Mouse (Mus musculus): ENCODE data around the gene Pigq.

The Pigq gene

DNA sequence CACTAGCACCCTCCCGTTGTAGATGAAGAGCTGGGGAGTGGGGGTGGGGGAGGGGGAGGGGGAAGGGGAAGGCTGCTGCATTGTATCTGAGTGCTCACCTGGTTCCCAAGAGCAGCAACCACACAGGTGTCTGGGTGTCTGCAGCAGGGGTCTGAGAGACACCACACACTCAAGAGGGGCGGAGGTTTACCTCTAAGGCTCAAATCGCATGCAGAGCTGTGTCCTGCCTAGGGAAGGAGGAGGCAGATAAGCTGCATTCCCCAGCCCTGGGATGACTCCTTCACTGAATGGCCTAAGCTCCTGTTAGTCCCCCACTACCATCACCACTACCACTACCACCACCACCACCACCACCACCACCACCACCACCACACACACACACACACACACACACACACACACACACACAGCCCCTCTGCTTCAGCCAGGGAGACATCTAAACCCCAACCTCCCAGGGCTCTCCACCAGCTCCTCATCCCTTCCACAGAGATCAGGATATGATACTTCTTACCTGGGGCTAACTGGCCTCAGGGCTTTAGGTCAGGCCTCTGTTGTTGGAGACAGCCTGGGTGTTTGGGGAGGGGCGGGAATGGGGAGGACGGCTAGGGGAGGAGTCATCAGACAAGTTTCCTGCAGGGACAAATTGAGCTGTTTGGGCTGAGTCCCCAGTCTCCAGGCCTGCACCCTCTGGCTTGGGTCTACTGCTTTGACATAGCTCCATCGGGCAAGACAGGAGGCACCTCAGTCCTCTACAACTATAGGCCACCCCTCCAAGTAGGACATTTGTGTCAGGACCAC lies at the start of gene Pigq, which contains the start of gene Nhlrc4:
Gene Pigq, minus strand, starts transcription at position 571 of the 798 bp plus-strand sequence.
Gene Nhlrc4, minus strand, starts transcription at position 596 of the 798 bp plus-strand sequence.
- DNase-seq (ENCODE audit: low spot score) = no peak

DNA sequence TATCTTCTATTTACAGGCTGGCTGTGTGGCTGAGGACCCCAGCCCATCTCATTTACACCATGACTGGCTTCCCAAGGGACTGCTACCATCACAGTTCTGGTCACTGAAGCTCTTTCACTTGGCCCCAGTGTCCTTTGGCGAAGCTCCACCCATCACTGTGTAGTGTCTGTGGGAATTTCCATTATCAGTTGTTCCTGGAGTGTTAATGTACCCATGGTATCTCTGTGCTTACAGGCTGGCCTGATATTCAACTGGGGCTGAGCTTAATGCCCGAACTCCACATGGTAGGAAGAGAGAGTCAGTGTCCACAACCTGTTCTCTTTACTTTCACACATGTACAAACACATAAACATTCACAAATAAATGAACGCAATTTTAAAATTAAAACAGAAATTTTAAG lies 48.8 kb upstream of the Pigq start:
- DNase-seq (ENCODE audit: low spot score) = peak; percentile 48

DNA sequence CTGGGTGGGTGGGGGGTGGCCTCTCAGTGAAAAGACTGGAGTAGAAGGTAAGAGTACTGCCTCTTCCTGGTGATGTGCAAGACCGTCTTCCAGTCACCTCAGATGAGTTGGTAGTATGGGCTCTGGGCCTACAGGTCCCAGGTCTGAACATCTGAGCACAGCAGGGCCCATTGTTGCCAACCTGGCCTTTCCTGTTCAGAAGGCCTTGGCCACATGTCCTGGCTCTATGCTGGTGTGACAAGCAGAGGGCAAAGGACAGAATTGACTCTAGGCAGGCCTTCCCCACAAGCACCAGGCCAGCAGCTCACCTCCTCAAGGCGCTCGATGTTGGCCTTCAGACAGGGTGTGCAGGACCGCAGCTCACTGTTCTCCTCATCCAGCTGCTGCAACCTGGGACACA lies 47.5 kb upstream of the Pigq start:
- DNase-seq (ENCODE audit: low spot score) = no peak

DNA sequence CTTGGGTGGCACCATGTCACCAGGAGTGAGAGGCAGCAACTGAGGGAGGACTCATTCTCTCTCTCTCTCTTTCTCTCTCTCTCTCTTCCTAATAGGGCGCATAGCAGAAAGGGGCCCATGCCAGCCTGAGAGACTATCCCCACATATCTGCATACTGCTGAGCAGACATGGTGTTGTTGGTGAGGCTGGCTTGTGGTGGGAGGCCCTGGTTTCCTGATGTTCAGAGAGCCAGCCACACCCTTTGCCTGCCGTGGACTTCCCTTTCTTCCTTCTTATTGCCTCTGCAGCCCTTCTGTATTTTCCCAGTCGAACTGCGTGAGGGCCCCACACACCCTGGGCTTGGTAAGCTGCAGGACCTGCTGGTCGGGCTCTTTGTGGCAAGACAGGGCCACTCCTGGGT lies 45.6 kb upstream of the Pigq start:
- DNase-seq (ENCODE audit: low spot score) = no peak

DNA sequence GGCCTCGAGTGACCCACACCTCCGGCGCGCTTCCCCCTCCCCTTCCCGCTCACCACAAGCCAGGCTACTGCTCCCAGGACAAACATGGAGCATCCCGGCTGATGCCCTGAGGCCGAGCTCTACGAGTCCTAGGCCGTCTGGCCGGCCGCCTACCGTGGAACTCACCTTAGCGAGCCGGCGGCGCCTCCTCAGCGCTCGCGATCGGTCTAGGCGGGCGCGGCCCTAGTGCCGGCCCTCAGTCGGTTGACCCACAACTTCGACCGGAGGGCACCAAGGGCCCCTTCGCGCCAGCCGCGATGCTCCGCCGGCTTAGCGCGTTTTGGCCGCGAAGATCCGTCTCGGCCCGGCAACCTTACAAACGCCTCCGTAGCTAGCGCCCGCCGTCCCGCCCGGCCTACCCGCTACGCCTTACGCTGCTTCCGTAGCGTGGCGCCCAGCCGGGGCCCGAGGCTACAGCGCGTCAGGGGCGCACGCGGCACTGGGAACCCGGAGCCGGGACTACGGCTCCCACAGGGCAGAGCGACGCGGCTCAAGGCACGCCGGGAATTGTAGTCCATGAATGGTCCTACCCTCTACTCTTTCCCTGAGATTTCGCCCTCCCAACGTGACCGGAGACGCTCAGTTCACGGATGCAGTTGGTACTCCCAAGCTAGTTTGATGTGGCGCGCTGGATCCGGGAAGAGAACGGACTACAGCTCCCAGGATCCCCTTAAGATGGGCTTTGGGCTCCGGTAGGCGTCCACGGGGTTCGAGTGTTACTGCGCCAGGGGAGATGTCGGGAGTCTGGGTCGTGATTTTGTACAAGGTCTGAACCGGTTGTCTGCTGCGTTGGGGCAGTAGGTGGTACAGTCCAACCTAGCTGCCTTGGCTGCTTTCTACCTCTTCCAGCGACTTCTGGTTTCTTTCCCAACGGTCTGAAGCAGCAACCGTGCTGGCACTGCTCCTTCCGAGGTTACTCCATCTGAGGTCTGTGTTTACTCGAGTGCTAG lies 40.9 kb upstream of the Pigq start, which contains the start of gene Capn15:
Gene Capn15, minus strand, starts transcription at position 491 of the 989 bp plus-strand sequence.
- peak; percentile 81 for DNase-seq (ENCODE audit: low spot score)

DNA sequence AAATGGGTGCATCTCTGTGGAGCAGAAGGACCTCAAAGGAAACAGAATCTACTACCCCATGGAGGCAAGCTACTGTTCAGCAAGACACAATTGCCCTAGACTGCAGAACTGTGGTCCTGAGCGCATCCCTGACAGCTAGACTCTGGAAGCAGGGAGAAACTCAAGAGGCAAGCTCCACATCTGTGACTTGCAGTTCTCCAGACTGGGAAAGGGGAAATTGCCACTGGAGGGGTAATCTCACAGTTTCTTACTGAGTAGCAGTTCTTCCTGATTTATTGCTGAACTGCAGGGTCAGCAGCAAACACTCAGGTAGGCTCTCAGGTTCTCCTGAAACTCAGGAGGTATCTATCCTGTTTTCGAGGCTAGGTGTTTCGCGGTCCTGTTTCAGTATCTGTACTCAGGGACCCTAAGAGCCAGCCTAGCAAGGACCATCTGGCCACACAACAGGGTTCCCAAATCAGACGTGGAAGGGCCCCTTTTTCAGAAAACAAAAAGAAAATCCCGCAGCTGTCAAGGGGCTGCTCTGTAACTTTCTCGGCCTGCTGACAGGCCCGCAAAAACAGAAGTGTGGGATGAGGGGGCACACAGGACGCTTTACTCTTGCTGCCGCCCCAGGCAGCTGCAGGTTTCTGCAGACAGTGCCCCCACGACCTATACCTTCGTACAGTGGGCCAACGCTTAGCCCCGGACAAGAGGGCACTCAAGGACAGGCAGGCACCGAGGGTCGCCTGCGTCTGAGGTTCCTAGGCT lies 40.0 kb upstream of the Pigq start:
- no peak for DNase-seq (ENCODE audit: low spot score)

DNA sequence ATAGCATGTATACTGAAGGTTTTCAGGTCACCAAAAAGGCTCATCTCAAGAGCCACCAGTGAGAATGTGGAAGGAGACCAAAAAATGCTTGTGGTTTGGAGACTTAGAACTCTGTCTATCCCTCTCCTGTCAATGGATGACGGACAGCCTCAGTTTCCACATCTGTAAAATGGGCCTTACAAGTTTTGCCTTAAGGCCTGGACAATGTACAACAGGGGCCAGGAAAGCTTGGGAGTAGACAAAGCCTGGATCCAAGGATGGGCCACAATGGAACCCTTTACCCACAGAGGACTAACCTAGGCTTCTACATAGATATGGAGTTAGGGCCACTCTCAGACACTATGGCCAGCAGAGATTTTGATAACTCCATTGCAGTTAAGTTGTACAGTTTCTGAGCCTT lies 39.3 kb upstream of the Pigq start:
- DNase-seq (ENCODE audit: low spot score) = no peak

DNA sequence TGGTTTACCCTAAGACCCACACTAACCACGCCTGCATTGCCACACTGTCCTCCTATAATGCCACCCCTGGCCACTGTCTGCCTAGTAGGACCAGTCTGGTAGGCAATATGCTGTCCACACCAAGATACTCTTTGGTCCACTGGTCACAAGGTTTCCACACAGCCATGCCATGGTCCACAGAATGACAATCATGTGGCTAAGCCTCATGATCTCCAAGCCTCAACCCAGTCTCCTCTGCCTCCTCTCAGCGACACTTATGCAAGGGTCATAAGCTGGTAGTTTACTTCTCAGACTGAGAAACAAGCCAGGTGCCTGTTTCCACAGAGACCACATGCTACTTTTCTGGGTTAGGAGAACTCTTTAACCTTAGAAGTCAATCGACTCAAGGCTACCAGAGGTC lies 38.2 kb upstream of the Pigq start:
- no peak for DNase-seq (ENCODE audit: low spot score)

DNA sequence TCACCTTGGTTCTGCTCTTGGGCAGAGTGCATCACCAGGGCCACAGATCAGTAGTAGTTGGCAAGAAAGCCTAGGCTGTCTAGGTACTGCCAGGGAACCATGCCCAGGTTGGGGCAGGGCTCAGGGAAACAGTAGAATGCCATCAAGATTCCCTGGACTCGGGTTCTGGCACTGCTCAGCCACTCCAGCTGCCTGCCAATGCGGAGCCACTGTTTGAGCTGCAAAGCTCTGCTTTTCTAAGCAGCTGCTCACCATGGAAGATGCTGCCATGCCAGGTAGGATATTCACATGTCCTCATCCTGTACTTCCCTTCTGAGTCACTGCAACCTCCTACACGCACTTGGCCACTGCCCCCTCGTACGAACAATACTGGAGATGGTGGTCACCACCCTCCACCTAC lies 36.1 kb upstream of the Pigq start:
- DNase-seq (ENCODE audit: low spot score) = no peak

DNA sequence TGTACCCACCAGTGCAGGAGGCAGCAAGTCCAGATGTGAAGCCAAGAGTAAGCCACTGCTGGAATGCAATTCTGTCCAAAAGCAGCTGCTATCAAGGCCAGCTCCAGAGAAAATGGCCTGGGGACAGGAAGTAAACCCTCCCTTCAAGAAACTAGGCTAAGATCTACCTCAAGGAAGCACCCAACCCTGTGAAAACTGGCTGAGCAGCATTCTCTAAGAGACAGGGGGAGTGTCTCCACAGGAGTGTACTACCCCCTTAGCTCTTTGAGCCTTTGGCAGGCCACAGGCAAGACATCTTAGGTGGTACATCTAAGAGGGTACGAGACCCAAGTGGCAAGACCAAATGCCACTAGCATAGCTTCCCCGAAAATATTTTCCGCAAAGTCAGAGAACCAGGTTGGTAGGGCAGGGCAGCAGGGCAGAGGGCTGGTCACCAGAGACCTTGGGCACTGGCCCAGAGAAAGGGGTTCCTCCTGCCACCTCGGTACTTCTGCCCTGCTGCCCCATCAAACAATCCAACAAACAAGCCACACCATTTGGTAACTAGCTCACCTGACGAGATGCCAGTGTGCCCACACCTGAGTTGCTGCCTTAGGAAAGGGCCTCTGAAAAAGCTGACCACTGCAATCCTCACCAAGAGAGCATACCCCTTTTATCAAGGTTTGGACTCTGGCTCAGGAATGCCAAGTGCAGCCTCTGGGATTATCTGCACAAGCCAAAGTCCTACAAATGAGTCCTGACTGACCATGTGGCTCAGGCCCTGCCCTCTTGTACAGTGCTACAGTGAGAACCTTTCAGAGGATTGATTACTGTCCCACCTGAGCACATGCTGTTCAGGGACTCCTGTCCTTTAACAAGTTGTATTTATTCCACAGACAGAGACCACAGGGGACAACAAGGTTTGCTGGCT lies 35.3 kb upstream of the Pigq start:
- DNase-seq (ENCODE audit: low spot score) = no peak

DNA sequence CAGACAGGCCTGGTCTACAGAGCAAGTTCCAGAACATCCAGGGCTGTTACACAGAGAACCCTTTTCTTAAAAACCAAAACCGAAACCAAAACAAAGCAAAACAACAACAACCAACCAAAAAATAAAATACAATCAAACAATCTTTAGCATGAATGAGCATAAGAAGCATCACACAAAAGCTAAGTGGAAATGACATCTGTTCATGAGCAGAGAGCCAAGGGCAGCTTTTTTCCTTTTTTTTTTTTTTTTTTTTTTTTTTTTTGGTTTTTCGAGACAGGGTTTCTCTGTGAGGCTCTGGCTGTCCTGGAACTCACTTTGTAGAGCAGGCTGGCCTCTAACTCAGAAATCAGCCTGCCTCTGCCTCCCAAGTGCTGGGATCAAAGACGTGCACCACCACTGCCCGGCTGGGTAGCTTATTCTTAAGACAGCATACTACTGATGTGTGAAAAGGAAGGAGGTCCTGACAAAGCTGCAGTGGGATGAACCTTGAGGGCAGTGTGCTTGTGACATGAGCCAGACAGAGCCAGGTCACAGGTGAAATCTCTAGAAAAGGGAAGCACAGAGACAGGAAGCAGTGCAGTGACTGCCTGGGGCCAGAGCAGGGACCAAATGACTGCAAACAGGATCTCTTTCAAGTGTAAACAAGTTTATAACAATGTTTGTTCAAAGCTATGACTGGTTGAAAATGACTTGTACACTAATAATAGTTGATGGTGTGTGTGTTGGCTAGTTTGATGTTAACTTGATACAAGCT lies 26.4 kb upstream of the Pigq start:
- no peak for DNase-seq (ENCODE audit: low spot score)

DNA sequence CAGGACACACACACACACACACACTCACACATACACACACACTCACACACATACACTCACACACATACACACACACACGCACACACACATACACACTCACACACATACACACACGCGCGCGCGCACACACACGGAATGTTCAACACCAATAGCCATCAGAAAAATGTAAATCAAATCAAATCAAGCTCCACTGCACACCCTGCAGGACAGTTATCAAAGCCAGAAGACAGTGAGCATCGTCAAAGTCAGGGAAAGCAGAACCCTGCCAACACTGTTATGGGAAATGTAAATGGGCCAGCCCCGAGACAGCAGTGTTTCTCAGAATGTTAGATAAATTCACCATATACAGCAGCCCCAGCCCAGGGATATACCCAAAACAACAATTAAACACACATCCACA lies 25.7 kb upstream of the Pigq start:
- no peak for DNase-seq (ENCODE audit: low spot score)

DNA sequence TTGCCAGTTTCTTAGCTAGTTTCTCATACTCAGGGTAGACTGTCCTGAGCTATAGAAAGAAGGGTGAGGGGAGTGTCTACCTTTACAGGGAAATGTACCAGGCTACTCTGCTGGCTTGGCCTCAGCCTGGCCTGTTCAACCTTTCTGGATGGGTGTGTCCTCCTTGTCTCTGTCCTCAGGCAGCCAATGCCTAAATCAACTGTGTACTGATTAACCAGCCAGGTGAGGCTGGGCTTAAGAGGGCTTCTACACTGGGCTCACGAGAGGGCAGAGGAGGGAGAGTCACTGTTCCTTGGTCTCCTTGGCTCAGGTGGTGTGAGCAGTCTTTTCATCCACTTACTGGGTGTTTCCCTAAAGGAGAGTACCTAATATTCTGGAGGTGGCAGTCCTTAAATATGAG lies 23.4 kb upstream of the Pigq start:
- DNase-seq (ENCODE audit: low spot score) = no peak

DNA sequence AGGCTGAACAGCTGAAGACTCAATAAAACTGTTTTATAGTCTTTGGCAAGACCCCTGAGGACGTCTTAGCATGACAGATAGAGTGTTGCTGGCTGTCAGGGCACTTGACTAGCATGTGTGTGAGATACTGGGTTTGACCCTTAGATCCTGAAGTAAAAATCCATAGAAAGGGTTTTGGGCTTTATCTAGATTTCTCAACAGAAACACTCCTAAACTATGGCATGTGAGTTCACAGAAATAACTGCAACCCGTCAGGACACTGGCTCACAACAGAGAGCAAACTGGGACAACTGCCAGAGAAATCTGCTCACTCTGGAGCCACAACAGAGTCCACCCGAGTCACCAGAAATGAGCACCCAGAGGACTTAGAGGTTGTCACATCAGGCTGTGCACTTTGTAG lies 22.9 kb upstream of the Pigq start:
- no peak for DNase-seq (ENCODE audit: low spot score)

DNA sequence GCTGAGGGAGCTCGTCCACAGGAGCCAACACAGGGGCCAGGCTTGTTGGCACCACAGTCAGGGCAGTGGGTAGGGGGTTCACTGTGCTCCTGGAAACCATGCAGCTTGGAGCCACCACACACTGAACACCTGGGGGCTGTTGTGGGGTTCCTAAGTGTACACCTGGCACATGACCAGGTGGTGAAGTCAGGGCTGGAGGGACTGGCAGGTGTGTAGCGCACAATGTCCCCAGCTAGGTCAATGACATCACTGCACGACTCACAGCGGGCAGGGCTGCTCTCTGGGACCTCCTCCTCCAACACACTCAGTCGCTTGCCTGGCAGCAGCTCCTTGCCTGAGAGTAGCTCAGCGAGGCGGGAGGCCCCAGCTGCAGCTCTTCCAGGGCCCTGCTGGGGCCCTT lies 19.5 kb upstream of the Pigq start:
- DNase-seq (ENCODE audit: low spot score) = no peak

DNA sequence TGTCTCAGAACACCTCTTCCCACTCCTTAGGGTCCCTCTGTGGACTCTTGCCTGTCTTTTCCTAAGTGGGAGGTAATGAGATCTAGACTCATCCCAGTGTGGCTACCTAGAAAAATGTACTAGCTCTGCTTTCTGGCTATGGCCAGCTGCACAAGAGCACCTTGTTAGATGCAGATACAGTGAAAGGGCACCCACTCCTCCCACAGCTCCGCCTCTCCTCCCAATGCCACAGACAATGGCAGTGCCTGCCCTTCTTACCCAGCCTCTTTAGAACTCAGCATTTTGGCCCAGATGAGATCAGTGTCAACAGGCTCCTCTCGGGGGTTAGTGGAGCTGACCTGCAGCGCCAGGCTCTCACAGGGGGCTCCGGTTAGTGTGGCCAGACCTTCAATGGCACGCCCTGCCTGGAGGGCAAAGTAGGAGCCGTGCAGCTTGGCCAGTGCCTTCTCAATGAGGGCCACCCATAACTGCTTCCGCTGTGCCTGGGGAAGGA lies 17.7 kb upstream of the Pigq start:
- DNase-seq (ENCODE audit: low spot score) = no peak

DNA sequence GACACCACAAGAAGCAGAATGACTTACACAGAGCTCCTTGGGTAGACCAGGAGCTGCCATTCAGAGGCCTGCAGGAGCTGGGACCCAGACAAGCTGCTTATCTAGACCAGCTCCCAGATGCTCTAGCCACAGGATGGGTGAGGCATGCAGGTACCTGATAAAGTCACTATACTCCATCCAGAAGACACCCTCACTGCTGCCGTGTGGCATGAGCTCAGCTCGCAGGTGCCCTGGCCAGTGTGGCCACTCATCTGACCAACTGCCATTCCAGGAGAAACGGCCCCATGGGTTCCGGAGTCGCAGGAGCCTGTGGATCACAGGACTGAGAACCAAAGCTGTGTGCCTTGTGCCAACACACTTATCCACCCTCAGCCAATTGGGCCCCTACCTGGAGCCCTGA lies 16.8 kb upstream of the Pigq start:
- DNase-seq (ENCODE audit: low spot score) = peak; percentile 85

DNA sequence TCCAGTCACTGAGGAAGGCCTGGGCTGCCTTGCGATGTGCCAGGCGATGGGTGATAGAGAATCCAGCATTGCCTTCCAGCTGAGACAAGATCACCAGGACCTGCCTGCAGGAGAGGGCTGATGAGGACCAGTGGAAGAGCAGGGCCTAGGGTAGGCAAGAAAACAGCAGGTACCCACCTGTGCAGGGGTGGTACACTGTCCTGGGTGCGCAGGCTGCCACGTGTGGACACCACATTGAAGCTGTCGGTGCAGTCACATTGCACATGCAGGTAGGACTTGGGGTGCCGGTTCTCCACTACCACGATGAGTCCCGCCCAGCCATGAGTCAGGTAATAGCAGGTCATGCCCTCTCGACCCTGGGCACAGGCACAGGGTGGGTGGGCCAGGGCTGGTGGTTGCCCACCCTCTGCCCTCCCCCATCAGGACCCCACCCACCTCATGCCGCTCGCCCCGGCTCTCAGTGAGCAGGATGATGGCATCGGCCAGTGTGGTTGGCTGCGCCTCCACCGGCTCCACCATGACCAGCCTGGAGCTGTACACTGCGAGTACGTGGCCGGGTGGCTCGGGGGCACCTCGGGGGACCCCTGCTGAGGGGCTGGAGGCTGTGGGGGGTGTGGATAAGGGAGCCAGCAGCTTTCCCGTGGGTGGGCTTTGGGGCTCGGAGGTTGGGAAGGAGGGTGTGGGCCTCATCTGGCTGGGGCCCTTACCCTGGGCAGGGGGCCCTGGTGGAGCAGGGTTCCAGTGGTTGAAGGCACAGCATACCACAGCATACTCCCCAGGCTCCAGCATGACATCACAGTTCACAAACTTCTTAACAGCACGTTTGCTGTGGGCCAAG lies 15.1 kb upstream of the Pigq start:
- no peak for DNase-seq (ENCODE audit: low spot score)

DNA sequence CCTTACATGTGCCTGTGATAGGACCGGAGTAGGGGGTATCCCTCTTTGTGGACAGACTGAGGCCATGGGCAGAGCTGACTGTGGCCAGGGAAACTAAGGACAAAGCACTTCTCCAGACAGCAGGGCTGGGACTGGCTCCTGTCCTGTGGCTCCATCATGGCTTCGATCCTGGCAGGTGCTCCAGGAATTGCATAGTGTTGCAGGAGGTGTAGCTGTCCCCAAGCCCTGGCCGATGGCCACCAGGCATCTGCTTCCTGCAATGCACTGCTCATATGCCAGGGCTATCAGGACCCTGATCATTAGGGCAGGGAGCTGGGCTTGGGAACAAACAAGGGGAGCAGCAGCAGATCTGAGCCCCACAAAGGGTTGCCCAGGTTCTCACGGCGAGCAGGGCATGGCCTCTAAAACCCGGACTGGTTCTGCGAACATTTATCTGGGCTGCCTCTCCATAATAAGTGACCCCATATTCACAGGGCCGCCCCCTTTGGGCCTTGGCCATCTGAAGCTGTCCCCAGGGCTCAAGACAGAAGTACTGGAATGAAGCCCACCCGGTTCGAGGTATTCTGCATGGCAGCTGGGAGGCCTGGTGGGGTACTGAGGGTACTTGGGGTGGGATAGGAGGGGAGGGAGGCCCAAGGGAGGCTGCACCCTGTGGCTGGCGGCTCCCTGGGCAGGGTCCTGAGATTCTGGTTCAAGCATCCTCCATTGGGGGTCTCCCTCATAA lies 14.2 kb upstream of the Pigq start:
- no peak for DNase-seq (ENCODE audit: low spot score)
